Mouse (Mus musculus): ENCODE results near the gene Tbce.

The Tbce gene

DNA sequence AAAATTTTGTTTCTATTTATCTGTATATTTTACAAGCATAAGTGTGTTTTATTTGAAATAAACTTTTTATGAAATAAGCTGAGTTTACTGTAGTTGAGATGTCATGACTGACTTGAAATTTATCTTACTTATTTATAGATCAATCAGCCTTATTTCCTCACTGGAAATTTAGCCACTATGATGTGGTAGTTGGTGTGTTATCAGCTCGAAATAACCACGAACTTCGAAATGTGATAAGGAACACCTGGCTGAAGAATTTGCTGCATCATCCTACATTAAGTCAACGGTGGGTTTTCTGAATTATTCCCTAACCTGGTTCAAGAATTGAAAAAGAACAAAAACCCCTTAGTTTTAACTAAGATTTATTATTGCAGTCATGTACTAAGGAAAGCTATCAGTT is 73.3 kb downstream of the Tbce start:
- no peak for DNase-seq (ENCODE audit: low spot score)

DNA sequence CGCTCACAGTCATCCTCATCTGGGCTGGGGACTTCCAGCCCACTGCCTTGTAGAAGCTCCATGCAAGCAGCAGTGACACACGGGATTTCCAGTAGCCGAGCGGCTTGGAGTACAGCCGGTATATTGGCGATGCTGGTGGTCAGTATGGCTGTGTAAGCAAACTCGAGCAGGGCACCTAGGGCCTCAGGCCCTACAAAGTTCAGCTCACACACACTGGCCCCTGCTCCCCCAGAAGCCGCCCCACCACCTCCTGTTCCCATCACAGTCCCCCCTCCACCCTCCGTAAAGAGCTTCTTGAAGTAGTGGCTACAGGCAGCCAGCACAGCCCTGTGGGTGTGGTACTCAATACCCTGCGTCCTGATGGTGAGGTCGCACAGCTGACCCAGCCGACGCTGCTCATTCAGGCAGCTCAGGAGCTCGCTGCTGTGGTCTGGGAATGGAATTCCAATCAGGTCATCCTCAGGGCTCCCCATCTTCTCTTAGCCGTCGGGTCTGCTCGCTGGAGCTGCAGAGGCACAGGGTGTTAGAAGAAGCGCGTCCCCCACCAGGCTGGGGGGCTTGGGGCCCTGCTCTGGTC is 74.0 kb downstream of the Tbce start:
- no peak for DNase-seq (ENCODE audit: low spot score)

DNA sequence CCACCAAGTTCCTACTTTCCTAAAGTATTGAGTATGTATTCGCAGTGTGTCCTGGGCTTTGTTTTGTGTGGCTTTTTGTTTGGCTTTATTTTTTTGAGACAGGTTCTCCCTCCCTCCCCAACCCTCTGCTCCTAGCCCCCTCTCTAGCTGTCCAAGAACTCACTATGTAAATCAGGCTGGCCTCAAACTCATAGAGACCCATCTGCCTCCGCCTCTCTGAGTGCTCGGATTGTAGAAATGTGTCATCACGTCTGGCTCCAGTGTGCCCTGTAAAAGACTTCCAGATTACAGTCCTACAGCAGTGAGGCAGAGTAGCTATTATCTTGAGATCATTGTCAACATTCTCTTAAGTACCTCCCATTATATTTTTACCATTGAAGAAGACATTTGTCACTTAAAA is 78.4 kb downstream of the Tbce start:
- DNase-seq (ENCODE audit: low spot score), result no peak

DNA sequence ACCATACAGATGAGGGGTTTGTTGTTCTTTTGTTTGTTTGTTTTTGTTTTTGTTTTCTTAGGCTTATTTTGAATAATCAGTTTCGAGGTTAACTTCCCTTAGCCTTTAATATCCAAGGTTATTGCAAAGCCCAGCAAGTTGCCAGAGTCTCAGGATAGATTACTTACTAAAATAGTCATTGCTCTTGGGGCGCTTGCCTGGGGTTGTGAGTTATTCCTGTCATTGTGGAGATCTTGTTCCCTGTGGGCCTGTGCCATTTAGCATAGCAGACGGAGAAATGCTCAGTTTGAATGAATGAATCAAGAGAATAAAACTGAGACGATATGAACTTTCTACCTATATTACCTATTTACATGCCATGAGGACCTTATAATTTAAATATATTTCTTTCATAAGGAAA is 79.2 kb downstream of the Tbce start:
- DNase-seq (ENCODE audit: low spot score), result no peak

DNA sequence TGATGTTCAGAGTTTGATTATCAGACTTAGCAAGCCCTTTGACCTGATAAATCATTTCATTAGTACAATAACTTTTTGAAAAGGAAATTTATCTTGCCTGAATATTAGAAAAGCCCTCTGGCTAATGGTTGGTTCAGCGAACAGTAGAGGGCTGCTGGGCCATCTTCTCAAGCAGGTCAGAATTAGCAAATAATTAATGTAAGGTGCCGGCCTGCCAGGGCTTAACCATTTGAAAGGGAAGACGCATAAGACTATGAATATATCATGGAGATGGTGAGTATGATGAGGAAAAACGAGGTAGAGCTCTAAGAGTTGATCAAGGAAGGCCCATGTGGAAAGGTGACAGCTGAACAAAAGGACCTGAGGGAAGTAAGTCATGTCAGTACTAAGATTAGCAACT is 82.8 kb downstream of the Tbce start:
- no peak for DNase-seq (ENCODE audit: low spot score)

DNA sequence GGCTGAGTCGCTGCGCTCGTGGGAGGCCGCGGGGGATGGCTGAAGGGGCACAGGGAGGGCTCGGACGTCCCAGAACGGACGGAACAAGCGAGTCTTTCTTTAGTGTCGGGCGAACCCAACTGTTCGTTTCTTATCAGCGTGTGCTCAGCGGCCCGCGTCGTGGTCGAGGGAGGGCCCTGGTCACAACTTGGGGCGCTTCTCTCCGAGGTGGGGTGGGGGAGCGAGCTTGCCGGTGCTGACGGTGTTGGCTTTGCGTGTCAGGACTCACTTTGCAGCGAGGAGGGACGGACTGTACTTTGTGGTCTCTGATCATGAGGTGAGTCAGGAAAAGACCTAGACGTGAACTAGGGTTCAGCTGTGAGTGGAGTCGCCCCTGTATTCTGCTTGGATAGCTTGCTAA is 84.5 kb downstream of the Tbce start:
- no peak for DNase-seq (ENCODE audit: low spot score)

DNA sequence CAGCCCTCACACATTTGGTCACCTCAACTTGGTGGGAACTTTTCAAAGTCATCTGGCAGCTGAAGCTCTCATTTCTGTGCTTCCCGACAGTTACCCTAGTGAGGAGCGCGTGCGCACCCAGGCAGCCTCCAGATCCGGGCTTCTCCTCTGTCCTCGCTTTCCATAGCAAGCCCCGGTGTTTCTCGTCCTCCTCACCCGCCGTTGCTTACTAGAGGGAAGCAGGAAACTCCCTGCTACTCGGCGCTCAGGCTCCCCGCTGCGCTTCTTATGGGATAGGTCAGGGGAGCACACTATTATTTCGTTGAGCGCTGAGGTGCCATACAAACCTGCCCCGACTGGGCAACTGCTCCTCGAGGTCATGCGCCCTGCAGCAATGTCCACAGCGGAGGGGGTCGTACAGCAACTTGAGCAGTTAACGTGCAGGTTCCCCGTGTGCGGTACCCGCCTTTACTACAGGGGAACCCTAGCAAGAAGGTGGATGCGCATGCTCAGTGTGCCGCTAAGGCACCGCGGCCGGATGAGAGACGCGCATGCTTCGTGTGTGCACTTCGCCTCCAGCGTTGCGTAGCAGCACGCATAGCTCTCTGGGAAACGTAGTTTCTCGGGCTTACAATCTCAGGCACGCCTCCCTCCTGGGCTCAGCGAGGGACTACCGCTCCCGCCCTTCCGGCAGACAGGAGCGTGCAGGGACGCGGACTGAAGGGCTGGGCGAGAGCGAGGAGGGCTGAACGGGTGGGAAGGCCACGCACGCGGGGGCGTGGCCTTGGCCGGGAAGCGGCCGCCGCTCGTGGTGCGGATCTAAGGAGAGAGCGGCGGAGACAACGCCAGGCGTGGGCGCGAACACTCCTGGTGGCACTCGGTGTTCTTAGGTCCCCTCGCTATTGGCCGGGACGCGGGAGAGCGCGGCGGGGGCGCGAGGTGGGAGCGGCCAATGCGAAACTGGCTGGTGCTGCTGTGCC is 85.3 kb downstream of the Tbce start, which contains the start of gene B3galnt2:
TSS of gene B3galnt2 (plus strand) at position 596 of the 959 bp plus-strand sequence.
- DNase-seq (ENCODE audit: low spot score), result peak; percentile 94

All from ovary, postnatal 36 days (tissue).